Mouse (Mus musculus): ENCODE data around the gene Sftpa1.

The Sftpa1 gene

GRCm38 (mm10) chr14:41160743-41161142, 29.2 kb downstream of the Sftpa1 start:
- no peak for DNase-seq (ENCODE audit: low spot score in 2 of 2)

- DNase-seq (ENCODE audit: low spot score in 2 of 2) = no peak
These were observed 31.1 kb downstream of the Sftpa1 start for GRCm38 (mm10) chr14:41162663-41163062.

GRCm38 (mm10) chr14:41167278-41167677, 35.7 kb downstream of the Sftpa1 start:
- no peak for DNase-seq (ENCODE audit: low spot score in 2 of 2)

- no peak for DNase-seq (ENCODE audit: low spot score in 2 of 2)
These were observed 37.0 kb downstream of the Sftpa1 start for GRCm38 (mm10) chr14:41168567-41168966.

DNA sequence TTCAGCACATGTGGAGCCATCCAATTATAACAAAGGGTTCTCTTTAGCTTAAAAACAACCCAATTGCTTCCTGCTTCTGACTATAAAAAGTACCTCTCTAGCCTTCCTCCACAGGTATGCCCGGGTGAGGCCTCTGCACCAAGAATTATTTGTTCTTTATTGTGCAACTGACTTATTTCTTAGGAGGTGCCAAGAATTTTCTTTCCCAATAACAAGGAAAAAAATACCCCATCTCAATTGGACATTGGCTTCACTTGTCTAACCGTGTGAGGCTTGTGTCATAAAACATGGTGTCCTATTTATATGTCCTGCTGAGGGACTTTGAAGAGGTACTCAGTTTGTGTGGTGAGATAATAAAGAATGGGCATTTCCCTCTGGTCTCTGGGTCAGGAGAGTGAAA, 38.9 kb downstream of the Sftpa1 start:
- DNase-seq (ENCODE audit: low spot score in 2 of 2) = no peak

DNA sequence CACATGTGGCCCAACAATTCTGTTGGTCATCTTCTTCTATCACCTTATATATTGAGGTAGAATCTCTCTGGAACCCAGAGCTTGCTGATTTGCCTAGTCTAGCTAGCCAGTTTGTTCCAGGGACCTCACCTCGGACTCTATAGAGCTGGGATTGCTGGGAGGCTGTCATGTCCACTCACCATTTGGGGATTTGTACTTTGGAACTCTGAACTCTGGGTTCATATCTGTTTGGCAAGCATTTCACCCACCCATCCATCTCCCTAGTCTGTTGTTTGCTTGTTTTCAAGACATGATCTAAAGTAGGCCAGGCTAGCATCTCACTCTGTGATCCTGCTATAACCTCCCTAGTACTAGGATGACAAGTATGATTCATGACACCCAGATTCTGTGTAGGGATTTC, 43.2 kb downstream of the Sftpa1 start:
- DNase-seq (ENCODE audit: low spot score in 2 of 2) = no peak

DNA sequence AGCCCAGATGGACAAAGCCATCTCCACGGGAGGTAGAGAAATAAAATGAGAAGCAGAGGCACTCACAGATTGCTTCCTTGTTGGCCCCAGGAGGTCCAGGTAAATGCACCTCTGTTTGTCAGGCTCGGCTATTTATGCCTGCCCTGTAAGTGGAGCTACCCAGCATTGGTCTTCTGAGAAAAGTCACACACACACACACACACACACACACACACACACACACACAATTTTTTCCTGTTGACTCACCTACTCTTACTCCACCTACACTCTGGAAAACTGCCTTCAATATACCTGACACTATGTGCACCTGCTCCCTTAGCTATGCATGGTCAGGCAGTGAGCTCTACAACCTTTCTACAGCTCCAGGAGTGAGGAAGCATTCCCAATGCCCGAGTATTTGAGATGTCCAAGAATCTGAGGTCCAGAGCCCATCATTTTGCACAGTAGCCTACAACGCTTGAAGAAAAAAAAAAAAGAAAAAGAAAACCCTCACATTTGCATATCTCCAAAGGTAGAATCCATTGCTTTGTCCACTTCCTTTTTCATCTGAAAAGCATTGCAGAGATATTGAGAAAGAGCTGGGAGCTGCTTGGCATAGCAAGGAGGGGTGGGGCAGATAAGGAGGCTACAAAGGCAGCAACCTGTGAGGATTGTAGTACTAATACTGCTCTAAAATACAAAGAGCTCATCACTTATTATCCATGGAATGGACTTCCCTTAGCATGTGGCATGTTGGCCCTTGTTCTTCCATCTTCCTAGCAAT, 53.7 kb downstream of the Sftpa1 start, which contains the start of gene Sftpd:
Sftpd (minus strand) TSS at position 91 of the 763 bp plus-strand sequence.
- DNase-seq (ENCODE audit: low spot score in 2 of 2) = no peak
